Mouse (Mus musculus): ENCODE measurements around the gene Prkar1a. TPM values are rescaled to one million over a fixed set of nuclear protein-coding genes. Genes with fewer than 3 reads are reported as not detected.

Prkar1a gene
- 338 TPM for polyA plus RNA-seq (2014; fragmentation: Illumina TruSeq; extraction: RNeasy Lipid Tissue Mini Kit (QIAGEN cat#74804); ENCODE audit: low read depth, low replicate concordance)

DNA sequence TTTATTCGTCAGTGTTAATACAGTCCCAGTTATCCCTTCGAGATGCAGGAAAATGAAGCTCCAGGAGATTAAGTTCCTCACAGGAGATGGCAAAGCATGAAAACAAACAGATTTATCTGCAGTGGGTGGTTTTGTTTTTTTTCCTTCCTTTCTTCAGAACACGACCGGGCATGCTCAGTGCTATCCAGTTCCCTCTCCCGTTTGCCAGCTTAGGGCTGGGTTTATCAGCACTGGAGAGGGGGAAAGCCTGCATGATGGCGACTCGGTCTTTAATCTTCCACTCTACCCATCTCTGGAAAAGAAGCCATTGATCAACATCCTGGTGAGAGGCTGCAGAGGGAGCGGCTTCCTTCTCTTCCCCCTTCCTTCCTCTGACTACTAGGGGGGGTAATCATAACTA, at the start of gene Prkar1a:
Prkar1a (plus strand) TSS at position 200 of the 400 bp plus-strand sequence.

DNA sequence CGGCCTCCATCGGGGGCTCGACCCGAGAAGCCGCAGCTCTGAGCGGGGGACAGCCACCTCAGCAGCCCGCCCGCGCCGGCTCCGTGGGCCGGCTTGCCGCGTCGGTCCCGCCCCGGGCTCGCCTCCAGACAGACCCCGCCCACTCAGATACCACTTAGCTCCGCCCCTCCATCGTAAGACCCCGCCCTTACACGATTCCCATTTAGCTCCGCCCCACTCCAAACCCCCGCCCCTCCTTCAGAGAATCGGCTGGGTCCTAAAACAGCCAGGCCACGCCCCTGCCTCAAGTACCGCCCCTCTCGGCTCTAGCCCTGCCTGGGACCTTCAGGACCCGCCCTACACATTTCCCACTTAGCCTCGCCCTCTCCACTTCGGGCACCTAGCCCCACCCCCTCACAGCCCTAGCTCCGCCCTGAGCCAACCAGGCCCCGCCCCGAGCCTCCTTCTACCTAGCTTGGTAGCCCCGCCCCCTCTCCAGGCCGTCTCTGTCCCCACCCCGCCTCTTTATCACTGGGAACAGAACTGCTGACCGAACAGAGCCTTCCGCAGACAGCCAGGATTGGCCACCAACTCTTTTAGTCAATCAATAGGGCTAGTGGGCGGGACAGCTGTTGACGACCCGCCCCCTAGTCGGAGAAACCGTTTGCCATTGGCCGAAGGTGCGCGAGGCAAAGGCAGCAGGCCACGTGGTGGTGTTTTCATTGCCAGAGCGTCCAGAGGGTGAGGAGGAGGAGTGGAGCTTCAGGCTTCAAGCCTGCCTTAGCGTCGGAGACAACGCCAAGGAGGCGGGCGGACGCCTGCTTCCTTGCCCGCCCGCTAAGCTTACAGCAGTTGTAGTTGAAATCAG, 37.7 kb upstream of the Prkar1a start, which contains the start of gene Wipi1:
Wipi1 (minus strand) TSS at position 665 of the 847 bp plus-strand sequence.

Other genes with a start within 250 kb of the Prkar1a start
- gene 9930022D16Rik, start 235.5 kb upstream of the Prkar1a start, polyA plus RNA-seq (2014; fragmentation: Illumina TruSeq; extraction: RNeasy Lipid Tissue Mini Kit (QIAGEN cat#74804); ENCODE audit: low read depth, low replicate concordance) = not detected
- 67.6 TPM for gene Amz2, start 223.5 kb upstream of the Prkar1a start, polyA plus RNA-seq (2014; fragmentation: Illumina TruSeq; extraction: RNeasy Lipid Tissue Mini Kit (QIAGEN cat#74804); ENCODE audit: low read depth, low replicate concordance)
- 1.1 TPM for gene Arsg, start 176.0 kb upstream of the Prkar1a start, polyA plus RNA-seq (2014; fragmentation: Illumina TruSeq; extraction: RNeasy Lipid Tissue Mini Kit (QIAGEN cat#74804); ENCODE audit: low read depth, low replicate concordance)
- 5.7 TPM for gene Slc16a6, start 175.8 kb upstream of the Prkar1a start, polyA plus RNA-seq (2014; fragmentation: Illumina TruSeq; extraction: RNeasy Lipid Tissue Mini Kit (QIAGEN cat#74804); ENCODE audit: low read depth, low replicate concordance)
- 101 TPM for gene Wipi1, start 37.4 kb upstream of the Prkar1a start, polyA plus RNA-seq (2014; fragmentation: Illumina TruSeq; extraction: RNeasy Lipid Tissue Mini Kit (QIAGEN cat#74804); ENCODE audit: low read depth, low replicate concordance)
- gene Fam20a, start 72.9 kb downstream of the Prkar1a start, polyA plus RNA-seq (2014; fragmentation: Illumina TruSeq; extraction: RNeasy Lipid Tissue Mini Kit (QIAGEN cat#74804); ENCODE audit: low read depth, low replicate concordance) = 4.1 TPM
- gene 1700012B07Rik, start 178.6 kb downstream of the Prkar1a start, polyA plus RNA-seq (2014; fragmentation: Illumina TruSeq; extraction: RNeasy Lipid Tissue Mini Kit (QIAGEN cat#74804); ENCODE audit: low read depth, low replicate concordance) = not detected

Data from heart, adult 10 weeks (tissue).